Mouse (Mus musculus) naive thymus-derived CD4-positive, alpha-beta T cell, adult 2 months (primary cell): Measurements from ENCODE around the gene Magea1.
"Not testable (repeated sequence)": the region's sequence is repeated elsewhere in the genome, so short reads cannot be mapped to it uniquely, and the experiment has no call there.

Experiments
- DNase-seq: peaks from one replicate; pipeline ENCODE4 v3.0.0-alpha.2; 2011; ENCODE audit warnings: low read depth

Magea1 gene

GRCm38 (mm10) chrX:155089693-155090092, at the start of gene Magea1:
TSS of gene Magea1 (minus strand) at chrX:155089793.
- not testable (repeated sequence) for DNase-seq

- DNase-seq, result not testable (repeated sequence)
Measured at GRCm38 (mm10) chrX:155128312-155128711, 38.7 kb upstream of the Magea1 start, which contains the start of gene Cldn34b2. TSS of gene Cldn34b2 (minus strand) at chrX:155128412.

- peak; percentile 0 for DNase-seq
Measured at GRCm38 (mm10) chrX:155098024-155098423, 8.4 kb upstream of the Magea1 start.

- DNase-seq, result not testable (repeated sequence)
Measured at GRCm38 (mm10) chrX:155093566-155093965, 4.0 kb upstream of the Magea1 start, which contains the start of gene Magea2. TSS of gene Magea2 (minus strand) at chrX:155093666.

- DNase-seq, result not testable (repeated sequence)
Measured at GRCm38 (mm10) chrX:155063045-155063444, 26.5 kb downstream of the Magea1 start, which contains the start of gene Magea5. TSS of gene Magea5 (minus strand) at chrX:155063145.
